Mouse (Mus musculus) left cerebral cortex, adult 9 months (tissue): ENCODE results near the gene Swt1.

Source experiments
- DNase-seq, 2 experiments: peaks; one replicate each; pipeline ENCODE4 v3.0.0; 2022; ENCODE audit warnings: low spot score in 2 of 2

The Swt1 gene

DNA sequence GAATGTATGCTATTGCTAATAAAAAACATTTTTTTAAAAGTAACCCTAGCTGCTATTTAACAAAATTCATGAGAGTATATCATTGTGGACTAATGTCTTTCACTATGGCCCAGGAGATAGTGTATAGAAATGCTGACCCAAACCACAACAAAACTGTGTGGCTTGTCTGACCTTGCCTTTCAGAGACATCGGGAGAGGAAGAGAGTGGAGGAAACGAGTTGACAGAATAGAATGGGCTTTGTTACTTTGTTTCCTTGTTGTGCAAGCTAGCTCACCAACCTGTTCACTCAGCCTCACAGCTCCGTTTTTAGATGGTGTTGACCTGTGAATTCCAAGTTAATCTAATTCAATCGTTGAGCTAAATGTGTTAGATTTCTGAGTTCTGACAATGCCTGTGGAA is 107.8 kb downstream of the Swt1 start:
- DNase-seq: no peak

DNA sequence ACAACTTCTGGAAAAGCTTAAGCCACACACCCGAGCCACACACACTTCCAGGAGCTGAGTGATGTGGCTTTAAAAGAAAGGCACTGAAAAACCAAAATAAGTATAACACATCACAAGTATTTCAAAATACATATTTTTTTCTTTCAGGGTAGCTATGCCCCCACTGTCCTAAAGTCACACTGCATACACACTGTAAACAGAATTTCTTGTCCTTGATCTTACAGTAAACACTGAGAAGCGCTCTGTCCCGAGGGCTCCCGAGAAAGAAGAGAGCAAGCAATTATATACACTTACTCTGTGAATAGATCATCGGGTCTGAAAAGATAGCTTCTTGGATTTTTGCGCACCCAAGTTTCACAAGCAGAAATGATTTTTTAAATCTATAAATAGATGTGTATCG is 109.0 kb downstream of the Swt1 start:
- no peak for DNase-seq
